Mouse (Mus musculus) liver, embryonic 12.5 days (tissue): ENCODE data around the gene Cdc42bpb. TPM values are rescaled to one million over a fixed set of nuclear protein-coding genes. Genes with fewer than 3 reads are reported as not detected.
A peak's percentile ranks its signal among the peaks of the same experiment; 100 is the strongest.

Experiments used
- ATAC-seq: fragments of 200-750 bp; cut with Nextera tagmentation; 2 replicates; pipeline ENCODE4 v1.8.0; 2017; ENCODE audit warnings: moderate number of reproducible peaks, mild to moderate bottlenecking, moderate library complexity
- H3K27ac ChIP-seq: fragments of 300-500 bp; sonication (generic); 2 replicates; pipeline ENCODE4 v1.5.1; 2016; ENCODE audit warnings: mild to moderate bottlenecking
- H3K27me3 ChIP-seq: fragments of 300-500 bp; sonication (generic); replicated peaks from 2 replicates; pipeline ENCODE4 v1.6.1; 2016; ENCODE audit warnings: mild to moderate bottlenecking, moderate library complexity
- H3K36me3 ChIP-seq: fragments of 300-500 bp; sonication (generic); 2 replicates; pipeline ENCODE4 v1.6.1; 2016; ENCODE audit warnings: mild to moderate bottlenecking, moderate library complexity
- H3K4me1 ChIP-seq: fragments of 300-500 bp; sonication (generic); 2 replicates; pipeline ENCODE4 v1.6.1; 2016
- H3K4me2 ChIP-seq: fragments of 300-500 bp; sonication (generic); 2 replicates; pipeline ENCODE4 v1.6.1; 2016; ENCODE audit warnings: mild to moderate bottlenecking, moderate library complexity
- H3K4me3 ChIP-seq: fragments of 300-500 bp; sonication (generic); 2 replicates; pipeline ENCODE4 v1.5.1; 2016; ENCODE audit warnings: mild to moderate bottlenecking, moderate library complexity
- H3K9ac ChIP-seq: fragments of 300-500 bp; sonication (generic); 2 replicates; pipeline ENCODE4 v1.6.1; 2016; ENCODE audit warnings: mild to moderate bottlenecking, moderate library complexity
- H3K9me3 ChIP-seq: fragments of 300-500 bp; sonication (generic); replicated peaks from 2 replicates; pipeline ENCODE4 v1.6.1; 2016; ENCODE audit warnings: mild to moderate bottlenecking, moderate library complexity
- WGBS: fragments of 180-500 bp; shearing (Covaris S2); methylation state at CpG from one replicate; pipeline ENCODE4 v1.1.7; 2016; ENCODE audit not compliant: insufficient replicate concordance; 5-methylcytosine and 5-hydroxymethylcytosine counted together
- polyA plus RNA-seq: library from polyadenylated mRNA; unstranded; fragments of >200 nt; fragmentation: Nextera tagmentation; extraction: Ambion mirVana; gene quantifications from 2 replicates; pipeline ENCODE4 v1.2.1, GENCODE M21; 2016

Gene Cdc42bpb
- polyA plus RNA-seq, 1 experiment from 2014 or later = 13.0 TPM

DNA sequence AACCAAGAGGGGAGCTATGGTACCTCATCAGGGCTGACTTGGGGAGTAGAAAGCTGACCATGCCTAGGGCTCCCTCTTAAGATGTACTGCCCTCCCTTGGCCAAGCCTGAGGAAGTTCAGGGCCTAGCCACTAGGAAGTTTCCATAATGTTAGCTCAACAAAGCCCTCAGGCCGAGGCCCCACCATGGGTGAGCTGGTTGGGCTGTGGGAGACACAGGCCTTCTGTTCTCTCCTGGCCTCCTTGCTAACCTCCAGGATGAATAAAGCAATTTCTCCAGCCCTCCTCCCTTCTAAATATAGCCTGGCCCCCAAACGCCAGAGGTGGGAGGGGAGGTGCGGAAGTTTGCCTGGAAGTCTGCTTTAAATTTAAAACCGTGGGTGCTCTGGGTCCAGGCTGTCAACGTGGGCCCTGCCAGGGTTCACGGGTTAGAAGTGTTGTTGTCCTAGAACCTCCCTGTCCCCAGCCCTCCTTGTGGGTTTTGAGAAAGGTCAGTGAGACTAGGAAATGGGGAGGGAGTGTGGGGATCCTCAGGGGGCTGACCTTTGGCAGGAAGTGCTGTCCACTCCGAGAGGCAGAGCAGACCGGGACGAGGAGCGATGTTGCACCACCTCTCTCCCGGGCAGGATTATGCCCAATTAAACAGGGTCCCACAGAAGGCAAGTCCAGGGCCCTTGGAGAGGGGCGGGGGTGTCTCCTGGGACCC is 35.2 kb upstream of the Cdc42bpb start:
- H3K9me3 ChIP-seq = no peaks in the 10 kb centered on the region
- peak overlapping the region; percentile 21; the same call in 1 of the 2 replicates for H3K4me3 ChIP-seq
- peaks cover 28% of the 10 kb centered on the region for H3K4me1 ChIP-seq
- ATAC-seq = no peak; the same call in 1 of the 2 replicates
- WGBS = 25% methylated on average over 12 of the region's 12 CpGs
- H3K9ac ChIP-seq = no peak overlapping the region
- peaks cover 79% of the 10 kb centered on the region for H3K27me3 ChIP-seq
- H3K36me3 ChIP-seq = no peaks in the 10 kb centered on the region
- H3K4me2 ChIP-seq = peak overlapping the region; percentile 52
- no peak overlapping the region for H3K27ac ChIP-seq

DNA sequence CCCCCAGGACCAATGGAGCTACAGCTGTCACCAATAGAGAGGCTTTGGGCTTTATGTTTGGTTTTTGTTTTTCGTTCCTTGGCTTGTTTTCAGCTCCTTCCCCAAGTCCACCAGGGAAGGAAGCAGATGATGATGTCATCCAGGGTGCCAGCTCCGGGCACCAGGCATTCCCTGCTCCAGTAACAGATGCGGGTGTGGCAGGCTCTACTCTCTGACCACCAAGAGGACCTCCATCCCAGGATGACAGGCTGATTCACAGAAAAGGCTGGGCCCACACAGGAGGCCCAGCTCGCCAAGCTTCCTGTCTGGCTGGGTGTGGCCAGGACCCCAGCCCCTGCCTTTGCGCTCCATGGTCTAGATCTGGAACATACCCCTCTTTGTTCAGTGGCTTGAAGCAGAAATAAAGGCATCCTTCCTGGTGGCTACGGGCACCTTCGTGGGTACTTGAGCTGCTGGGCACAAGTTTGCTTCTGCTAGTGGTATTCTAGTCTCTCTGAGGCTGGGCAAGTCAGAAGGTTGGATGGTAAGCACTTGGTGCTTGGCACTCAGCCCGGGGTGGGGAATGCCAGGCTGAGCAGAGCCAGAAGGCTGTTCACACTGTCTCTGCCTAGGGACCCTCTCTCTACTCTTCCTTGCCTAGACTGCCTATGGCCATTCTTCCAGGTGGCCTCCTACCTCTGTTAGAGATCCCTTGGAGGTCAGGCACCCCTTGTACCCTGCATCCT is 34.3 kb upstream of the Cdc42bpb start:
- no peak for ATAC-seq
- 62% methylated on average over 8 of the region's 8 CpGs for WGBS
- no peaks in the 10 kb centered on the region for H3K9me3 ChIP-seq
- H3K4me2 ChIP-seq = no peak overlapping the region
- peaks cover 20% of the 10 kb centered on the region for H3K4me1 ChIP-seq
- no peak overlapping the region for H3K9ac ChIP-seq
- H3K36me3 ChIP-seq = no peaks in the 10 kb centered on the region
- peaks cover 79% of the 10 kb centered on the region for H3K27me3 ChIP-seq
- no peak overlapping the region for H3K4me3 ChIP-seq
- H3K27ac ChIP-seq = no peak overlapping the region

DNA sequence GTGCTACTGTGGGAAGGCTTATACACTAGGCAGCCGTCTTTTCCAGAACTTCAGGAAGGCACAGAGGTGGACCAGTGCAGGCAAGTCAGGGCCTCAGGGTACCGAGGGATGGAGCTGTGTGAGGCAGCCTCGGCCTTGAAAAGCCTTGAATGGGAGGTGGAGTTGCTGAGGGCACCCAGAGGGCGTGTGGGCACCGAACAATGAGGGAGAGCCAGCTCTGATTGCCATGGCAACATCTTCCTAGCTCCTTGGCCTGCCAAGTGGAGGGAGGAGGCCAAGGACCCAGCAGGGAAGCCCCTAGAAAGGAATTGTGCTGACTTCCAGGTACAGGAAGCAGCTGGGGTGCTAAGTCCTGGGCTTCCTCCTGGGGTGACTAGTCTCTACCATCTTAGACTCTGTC is 32.1 kb upstream of the Cdc42bpb start:
- no peak overlapping the region for H3K4me2 ChIP-seq
- H3K9ac ChIP-seq = no peak overlapping the region
- H3K9me3 ChIP-seq = no peaks in the 10 kb centered on the region
- no peaks in the 10 kb centered on the region for H3K36me3 ChIP-seq
- H3K4me1 ChIP-seq = peaks cover 19% of the 10 kb centered on the region
- 50% methylated on average over 5 of the region's 5 CpGs for WGBS
- H3K27me3 ChIP-seq = peaks cover 77% of the 10 kb centered on the region
- no peak for ATAC-seq
- no peak overlapping the region for H3K27ac ChIP-seq
- no peak overlapping the region for H3K4me3 ChIP-seq

DNA sequence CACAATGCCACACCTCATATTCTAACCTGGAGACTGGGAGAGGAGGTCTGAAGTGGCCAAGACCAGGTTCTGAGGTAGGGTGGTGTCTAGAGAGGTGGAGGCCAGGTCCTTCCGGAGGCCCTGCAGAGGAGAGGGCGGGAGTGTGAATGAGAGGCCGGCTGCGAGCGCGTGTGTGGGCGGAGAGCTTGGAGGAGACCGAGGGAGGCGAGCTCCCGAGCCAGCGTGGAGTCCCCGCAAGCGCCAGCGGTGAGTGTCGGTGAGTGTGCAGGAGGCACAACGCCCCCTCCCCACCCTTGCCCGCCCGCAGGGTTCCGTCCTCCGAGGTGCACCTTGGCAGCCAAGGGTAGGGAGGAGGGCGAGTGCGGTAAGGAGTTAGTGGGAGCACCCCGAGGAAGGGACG is 29.1 kb upstream of the Cdc42bpb start, which contains the start of gene Lbhd2:
Gene Lbhd2, plus strand, starts transcription at position 188 of the 400 bp plus-strand sequence.
- ATAC-seq = no peak
- Histone ChIP-seq H3K9ac (no peak within 1 kb of the TSS), H3K27ac (no peak within 1 kb of the TSS), H3K4me3 (peak within 1 kb of the TSS; percentile 16; the same call in 1 of the 2 replicates), H3K4me1 (0 out of 2 replicates have a peak, but pooled peaks cover 5% of the 10 kb centered on the region), H3K4me2 (peak within 1 kb of the TSS; percentile 33), H3K27me3 (peaks cover 83% of the 10 kb centered on the region), H3K9me3 (no peaks in the 10 kb centered on the region), H3K36me3 (no peaks in the 10 kb centered on the region)
- 8% methylated on average over 24 of the region's 24 CpGs for WGBS

DNA sequence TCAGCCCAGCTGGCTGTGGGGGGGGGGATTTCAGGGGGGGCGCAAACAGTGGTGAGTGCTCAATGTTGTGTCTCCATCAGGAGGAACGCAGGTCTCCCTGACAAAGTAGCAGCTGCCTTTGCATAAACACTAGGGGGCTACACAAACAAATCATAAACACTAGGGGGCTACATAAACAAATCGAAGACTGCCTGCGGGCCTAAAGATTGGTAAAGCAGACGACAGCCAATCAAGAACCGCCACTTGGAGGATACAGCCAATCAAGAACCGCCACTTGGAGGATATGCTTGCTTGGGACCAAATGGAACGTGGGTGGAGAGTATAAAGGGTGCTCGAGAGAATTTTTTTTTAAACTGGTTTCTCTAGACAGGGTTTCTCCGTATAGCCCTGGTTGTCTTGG is 27.4 kb upstream of the Cdc42bpb start:
- H3K4me1 ChIP-seq = 0 out of 2 replicates have a peak, but pooled peaks cover 5% of the 10 kb centered on the region

DNA sequence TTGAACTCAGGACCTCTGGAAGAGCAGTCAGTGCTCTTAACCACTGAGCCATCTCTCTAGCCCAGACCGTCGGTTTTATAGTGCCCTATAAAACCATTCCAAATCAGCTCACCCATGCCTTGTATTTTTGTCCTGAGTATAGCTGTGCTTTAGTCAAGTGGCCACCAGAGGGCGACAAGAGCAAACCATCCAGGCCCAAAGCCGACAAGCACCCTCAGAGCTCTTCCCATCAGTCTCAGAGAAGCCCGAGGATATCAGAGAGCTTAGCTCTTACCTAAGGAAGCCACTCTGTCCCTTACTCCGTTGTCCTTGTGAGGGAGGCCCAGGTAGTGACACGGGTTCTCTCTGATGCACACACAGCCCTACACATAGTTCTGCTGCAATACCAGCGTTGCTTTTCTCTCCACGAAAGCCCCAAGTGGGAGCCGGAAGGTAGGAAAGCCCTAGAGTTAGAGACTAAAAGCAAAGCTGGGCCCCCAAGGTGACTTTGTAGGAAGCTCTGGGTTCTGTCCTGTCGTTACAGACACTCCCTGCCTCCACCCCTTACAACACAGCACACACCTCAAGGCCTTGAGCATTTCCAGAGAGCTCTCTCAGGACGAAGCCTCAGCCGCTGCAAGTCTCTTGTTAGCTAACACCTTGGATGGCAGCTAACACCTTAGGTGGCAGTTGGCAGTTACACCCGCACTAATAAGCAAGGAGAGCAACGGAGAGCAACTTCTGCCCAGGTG is 24.1 kb upstream of the Cdc42bpb start:
- ATAC-seq = peak; percentile 56; the same call in 1 of the 2 replicates
- H3K36me3 ChIP-seq = no peaks in the 10 kb centered on the region
- 0 out of 2 replicates have a peak, but pooled peaks cover 2% of the 10 kb centered on the region for H3K4me1 ChIP-seq
- H3K4me3 ChIP-seq = no peak overlapping the region
- H3K27me3 ChIP-seq = peaks cover 68% of the 10 kb centered on the region
- no peak overlapping the region for H3K27ac ChIP-seq
- no peaks in the 10 kb centered on the region for H3K9me3 ChIP-seq
- WGBS = 20% methylated on average over 15 of the region's 15 CpGs
- no peak overlapping the region for H3K4me2 ChIP-seq
- H3K9ac ChIP-seq = no peak overlapping the region

More for the DNA sequence above, 27.4 kb upstream of the Cdc42bpb start:
- no peak overlapping the region for H3K4me2 ChIP-seq
- H3K4me3 ChIP-seq = no peak overlapping the region
- no peak for ATAC-seq
- no peaks in the 10 kb centered on the region for H3K36me3 ChIP-seq
- H3K27me3 ChIP-seq = peaks cover 73% of the 10 kb centered on the region
- H3K9me3 ChIP-seq = no peaks in the 10 kb centered on the region
- no peak overlapping the region for H3K27ac ChIP-seq
- no peak overlapping the region for H3K9ac ChIP-seq
- 51% methylated on average over 10 of the region's 10 CpGs for WGBS

DNA sequence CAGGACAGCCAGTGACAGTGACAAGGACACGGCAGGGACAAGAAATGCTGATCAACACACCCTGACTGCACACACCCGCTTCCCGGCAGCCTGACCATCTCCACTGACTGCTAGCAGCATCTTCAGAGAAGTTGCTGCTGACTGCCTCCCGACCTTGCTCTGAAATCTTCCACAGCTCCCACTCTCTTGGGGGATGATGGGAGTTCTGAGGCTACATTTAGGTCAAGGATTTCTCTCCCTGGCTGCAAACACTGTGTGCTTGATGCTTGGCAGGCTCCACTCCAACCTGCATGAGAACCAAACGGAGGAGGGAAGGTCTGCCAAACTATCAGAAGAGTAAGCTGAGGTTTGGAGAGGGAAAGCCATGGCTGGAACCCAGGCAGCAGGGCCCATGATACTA is 19.5 kb upstream of the Cdc42bpb start:
- no peak for ATAC-seq
- H3K4me1 ChIP-seq = no peaks in the 10 kb centered on the region
- H3K4me2 ChIP-seq = no peak overlapping the region
- H3K27ac ChIP-seq = no peak overlapping the region
- H3K9me3 ChIP-seq = no peaks in the 10 kb centered on the region
- 52% methylated on average over 5 of the region's 5 CpGs for WGBS
- H3K36me3 ChIP-seq = no peaks in the 10 kb centered on the region
- H3K4me3 ChIP-seq = no peak overlapping the region
- no peak overlapping the region for H3K9ac ChIP-seq
- H3K27me3 ChIP-seq = peaks cover 50% of the 10 kb centered on the region

DNA sequence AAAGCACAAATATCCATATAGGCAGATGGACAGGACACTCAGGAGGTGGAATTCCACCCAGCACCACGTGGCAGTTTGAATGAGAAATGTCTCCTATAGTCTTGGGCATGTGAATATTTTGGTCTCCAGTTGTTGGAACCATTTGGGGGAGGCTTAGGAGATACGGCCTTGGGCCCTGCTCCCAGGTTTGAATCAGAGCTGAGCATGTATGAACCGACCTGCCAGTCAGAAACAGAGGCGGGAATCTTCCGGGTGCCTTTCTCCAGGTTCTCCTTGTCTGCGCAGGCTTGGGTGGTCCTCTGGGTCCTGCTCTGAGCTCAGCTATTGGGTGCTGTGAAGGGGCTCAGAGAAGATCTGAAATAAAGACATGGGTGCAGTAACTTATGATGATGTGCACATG is 16.5 kb upstream of the Cdc42bpb start:
- Histone ChIP-seq H3K4me1 (no peaks in the 10 kb centered on the region), H3K27ac (no peak overlapping the region), H3K4me2 (no peak overlapping the region), H3K4me3 (no peak overlapping the region), H3K9me3 (no peaks in the 10 kb centered on the region), H3K36me3 (no peaks in the 10 kb centered on the region), H3K9ac (no peak overlapping the region), H3K27me3 (peaks cover 38% of the 10 kb centered on the region)
- 73% methylated on average over 6 of the region's 6 CpGs for WGBS
- ATAC-seq = no peak

DNA sequence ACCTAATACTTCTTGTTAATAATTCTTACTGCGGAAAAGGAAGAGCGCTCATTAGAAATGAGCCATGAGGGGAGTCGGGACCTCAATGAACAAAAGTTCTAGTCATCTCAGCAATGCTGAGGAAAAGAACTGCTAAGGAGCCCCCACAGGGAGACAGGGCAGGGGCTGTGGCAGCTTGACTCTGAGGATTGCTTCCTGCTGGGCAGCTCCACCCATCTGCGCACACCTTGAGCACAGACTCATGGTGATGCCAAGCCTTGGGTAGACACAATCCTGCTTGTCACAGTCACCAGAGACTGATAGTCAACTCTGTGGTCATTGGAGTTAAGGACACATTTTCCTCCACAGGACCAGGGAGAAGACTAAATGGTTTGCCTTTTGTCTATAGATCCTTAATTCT is 9.6 kb upstream of the Cdc42bpb start:
- Histone ChIP-seq H3K9me3 (no peaks in the 10 kb centered on the region), H3K9ac (no peak overlapping the region), H3K36me3 (no peaks in the 10 kb centered on the region), H3K4me2 (no peak overlapping the region), H3K4me1 (peaks cover 8% of the 10 kb centered on the region; the same call in 1 of the 2 replicates), H3K27ac (no peak overlapping the region), H3K27me3 (peaks cover 17% of the 10 kb centered on the region), H3K4me3 (no peak overlapping the region)
- WGBS = 78% methylated on average over 4 of the region's 4 CpGs
- 0 out of 2 replicates have a peak, but pooled peaks have one; percentile 24 for ATAC-seq

DNA sequence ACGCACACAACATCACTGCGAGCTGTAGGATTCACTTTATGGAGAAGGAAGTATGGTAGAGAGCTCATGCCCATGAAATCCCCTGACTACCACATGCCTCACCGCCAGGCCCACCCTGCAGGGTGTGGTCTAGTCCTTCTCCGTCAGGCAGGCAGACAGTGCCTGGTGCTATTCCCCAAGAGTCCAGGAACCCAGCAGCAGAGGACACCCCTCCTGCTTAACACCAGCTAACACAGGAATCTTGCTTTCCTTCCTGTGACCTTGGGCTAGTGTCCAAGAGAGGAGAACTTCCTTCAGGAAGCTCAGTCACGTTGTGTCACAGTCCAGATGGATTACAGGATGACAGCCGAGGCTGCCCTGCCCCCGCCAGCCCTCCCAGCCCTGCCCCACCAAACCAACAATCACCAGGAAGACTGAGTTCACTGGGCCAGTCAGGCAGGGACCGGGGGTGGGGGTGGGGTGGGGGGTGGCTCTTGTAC is 9.2 kb upstream of the Cdc42bpb start:
- H3K27ac ChIP-seq = no peak overlapping the region
- no peak overlapping the region for H3K9ac ChIP-seq
- H3K4me2 ChIP-seq = no peak overlapping the region
- peak; percentile 65 for ATAC-seq
- WGBS = 41% methylated on average over 8 of the region's 8 CpGs
- no peaks in the 10 kb centered on the region for H3K36me3 ChIP-seq
- peaks cover 8% of the 10 kb centered on the region; the same call in 1 of the 2 replicates for H3K4me1 ChIP-seq
- peaks cover 20% of the 10 kb centered on the region for H3K27me3 ChIP-seq
- no peak overlapping the region for H3K4me3 ChIP-seq
- no peaks in the 10 kb centered on the region for H3K9me3 ChIP-seq

DNA sequence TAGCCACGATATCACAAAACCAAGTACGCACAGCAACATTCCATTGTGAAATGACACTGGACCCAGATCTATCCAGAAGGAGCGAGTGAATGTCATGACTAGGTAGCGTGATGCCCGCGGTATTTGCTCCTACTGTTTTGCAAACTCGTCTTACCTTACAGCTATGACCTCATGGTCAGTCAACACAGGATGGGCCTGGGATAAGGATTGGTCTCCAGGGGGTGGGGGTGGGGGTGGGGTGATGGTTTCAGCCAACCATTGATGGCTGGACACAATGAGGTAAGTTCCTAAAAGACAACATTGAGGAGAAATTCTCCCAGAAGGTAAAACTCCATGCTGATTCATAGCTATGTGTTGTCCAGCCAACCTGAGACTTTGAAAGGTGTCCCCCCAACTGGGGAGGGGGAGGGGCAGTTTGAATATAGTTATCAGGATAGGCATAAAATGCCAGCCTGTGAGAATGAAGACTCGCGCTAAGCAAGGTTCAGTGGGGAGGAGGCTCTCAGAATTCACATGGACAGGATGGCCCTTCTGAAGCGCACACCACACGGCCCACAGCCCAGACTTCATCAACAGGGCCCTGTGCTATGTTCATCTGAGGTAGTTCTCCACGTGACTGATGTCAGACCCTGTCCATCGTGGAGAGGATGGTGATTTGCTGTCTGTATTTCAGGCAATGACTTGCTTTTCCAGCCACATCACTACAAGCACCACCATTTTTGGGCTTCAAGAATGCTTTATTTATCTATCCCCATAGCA is 8.5 kb upstream of the Cdc42bpb start:
- H3K36me3 ChIP-seq = no peaks in the 10 kb centered on the region
- H3K9me3 ChIP-seq = no peaks in the 10 kb centered on the region
- H3K4me3 ChIP-seq = no peak overlapping the region
- H3K27ac ChIP-seq = no peak overlapping the region
- H3K4me1 ChIP-seq = peaks cover 8% of the 10 kb centered on the region; the same call in 1 of the 2 replicates
- 70% methylated on average over 13 of the region's 13 CpGs for WGBS
- no peak overlapping the region for H3K4me2 ChIP-seq
- no peak overlapping the region for H3K9ac ChIP-seq
- peaks cover 26% of the 10 kb centered on the region for H3K27me3 ChIP-seq
- no peak for ATAC-seq
